Mouse (Mus musculus): Measurements from ENCODE around the gene Slc36a2.
"Not testable (repeated sequence)": the region's sequence is repeated elsewhere in the genome, so short reads cannot be mapped to it uniquely, and the experiment has no call there.

The Slc36a2 gene

DNA sequence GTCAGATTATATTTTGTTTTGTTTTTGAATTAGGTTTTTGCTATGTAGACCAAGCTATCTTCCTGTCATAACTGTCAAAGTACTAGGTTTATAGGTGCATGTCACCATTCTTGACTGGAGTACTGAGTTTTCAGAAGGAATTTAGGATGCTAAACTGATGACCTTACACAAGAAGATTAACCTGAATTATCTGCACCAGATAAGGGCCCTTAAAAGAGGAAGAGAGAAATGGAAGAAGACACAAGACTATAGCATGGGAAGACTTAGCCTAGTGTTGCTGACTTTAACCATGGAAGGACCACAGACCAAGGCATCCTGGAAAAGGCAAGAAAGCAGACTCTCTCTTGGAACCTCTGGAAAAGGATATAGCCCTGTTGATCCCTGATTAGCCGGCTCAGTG is 51.7 kb downstream of the Slc36a2 start:
- DNase-seq (ENCODE audit: low read depth, low spot score), result no peak

DNA sequence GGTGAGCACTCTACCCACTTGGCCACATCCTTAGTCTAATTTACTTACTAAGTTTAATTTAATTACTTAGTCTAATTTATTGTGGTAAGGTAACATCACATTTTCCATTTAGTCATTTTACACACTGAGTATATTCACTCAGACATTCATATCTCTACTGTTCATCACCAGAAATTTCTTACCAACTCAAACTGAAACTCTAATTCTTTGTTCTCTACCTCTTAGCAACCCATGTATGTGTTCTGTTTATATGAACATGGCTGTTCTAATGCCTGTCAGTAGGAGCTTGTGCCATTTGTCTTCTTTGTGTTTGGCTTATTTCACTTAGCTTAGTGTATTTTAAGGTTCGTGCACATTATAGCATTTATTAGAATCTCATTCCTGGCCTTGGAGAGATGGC is 52.9 kb downstream of the Slc36a2 start:
- peak; percentile 88 for DNase-seq (ENCODE audit: low read depth, low spot score)

- peak; percentile 95 for DNase-seq (ENCODE audit: low read depth, low spot score)
Observed at GRCm38 (mm10) chr11:55131077-55131742, 53.7 kb downstream of the Slc36a2 start.

- no peak for DNase-seq (ENCODE audit: low read depth, low spot score)
Observed at GRCm38 (mm10) chr11:55128411-55128810, 56.5 kb downstream of the Slc36a2 start.

- peak; percentile 39 for DNase-seq (ENCODE audit: low read depth, low spot score)
Observed at GRCm38 (mm10) chr11:55127937-55128336, 56.9 kb downstream of the Slc36a2 start.

DNA sequence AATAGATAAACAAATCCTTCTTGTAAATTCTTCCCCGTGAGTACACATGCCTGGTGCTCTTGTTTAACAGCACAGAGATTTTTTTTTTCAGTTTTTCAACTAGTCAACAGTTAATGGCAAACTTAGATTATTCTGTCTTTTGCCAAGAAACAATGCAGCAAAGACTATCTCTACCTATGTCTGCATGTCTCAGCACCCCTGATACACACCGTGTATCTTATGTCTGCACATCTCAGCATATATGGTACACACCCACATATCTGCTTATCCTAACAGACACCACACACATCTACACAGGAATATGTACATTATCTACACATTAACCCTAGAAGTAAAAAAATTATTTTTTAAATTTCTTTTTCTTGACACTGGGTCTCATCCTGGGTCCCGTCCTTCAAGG is 58.2 kb downstream of the Slc36a2 start:
- no peak for DNase-seq (ENCODE audit: low read depth, low spot score)

DNA sequence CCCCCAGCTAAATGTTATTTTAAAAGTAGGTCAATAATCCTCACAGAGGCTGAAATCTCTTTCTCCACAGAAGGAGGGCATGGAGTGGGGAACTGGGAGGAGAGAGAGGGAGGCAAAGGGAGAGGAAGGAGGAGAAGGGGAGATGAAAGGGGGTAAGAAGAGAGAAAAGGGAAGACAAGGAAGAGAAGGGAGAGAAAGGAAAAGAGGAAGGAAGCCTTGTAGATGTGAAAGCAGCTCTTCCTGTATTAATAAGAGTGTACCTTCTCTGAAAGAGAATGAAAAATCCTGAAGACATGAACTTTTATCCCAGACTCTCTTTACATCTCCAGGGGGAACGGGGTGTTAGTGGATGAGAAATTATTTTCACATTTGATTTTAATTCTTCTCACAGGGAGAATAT is 63.4 kb downstream of the Slc36a2 start:
- DNase-seq (ENCODE audit: low read depth, low spot score), result peak; percentile 39

GRCm38 (mm10) chr11:55120821-55121271 is 64.0 kb downstream of the Slc36a2 start:
- peak; percentile 83 for DNase-seq (ENCODE audit: low read depth, low spot score)

GRCm38 (mm10) chr11:55120279-55120678 is 64.6 kb downstream of the Slc36a2 start:
- no peak for DNase-seq (ENCODE audit: low read depth, low spot score)

DNA sequence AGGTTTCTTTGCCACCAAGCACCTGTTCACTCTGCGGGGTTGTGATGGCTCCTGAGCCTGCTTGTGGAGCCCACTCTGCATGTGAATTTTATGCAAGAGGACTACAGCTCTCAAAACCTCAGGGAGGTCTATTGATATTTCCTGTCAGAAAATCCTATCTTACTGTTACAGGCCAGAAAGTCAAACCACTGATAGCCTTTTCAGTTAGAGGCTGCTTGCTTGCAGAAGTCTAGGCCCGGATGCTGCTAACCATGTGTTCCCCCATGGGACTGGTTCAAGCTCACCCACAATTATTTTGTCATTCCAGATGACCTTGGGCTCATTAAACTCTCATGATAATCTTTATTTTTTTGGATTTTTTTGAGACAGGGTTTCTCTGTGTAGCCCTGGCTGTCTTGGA is 67.8 kb downstream of the Slc36a2 start:
- no peak for DNase-seq (ENCODE audit: low read depth, low spot score)

DNA sequence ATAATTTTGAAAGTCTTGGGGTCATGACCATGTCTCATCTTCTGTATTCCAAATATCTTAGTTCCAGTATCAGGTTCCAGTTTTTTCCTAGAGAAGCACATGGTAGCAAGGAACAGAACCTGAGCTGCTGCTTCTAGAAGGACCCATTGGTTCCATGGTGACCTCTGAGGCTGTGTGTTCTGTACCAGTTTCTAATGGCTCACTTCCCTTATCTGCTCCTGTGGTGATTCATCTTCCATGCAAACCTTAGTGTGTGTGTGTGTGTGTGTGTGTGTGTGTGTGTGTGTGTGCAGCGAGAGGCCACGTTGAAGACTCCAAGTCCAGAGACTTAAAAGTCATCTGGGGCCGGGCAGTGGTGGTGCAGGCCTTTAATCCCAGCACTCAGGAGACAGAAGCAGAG is 68.9 kb downstream of the Slc36a2 start:
- DNase-seq (ENCODE audit: low read depth, low spot score), result no peak

- no peak for DNase-seq (ENCODE audit: low read depth, low spot score)
Observed at GRCm38 (mm10) chr11:55114291-55114690, 70.6 kb downstream of the Slc36a2 start.

DNA sequence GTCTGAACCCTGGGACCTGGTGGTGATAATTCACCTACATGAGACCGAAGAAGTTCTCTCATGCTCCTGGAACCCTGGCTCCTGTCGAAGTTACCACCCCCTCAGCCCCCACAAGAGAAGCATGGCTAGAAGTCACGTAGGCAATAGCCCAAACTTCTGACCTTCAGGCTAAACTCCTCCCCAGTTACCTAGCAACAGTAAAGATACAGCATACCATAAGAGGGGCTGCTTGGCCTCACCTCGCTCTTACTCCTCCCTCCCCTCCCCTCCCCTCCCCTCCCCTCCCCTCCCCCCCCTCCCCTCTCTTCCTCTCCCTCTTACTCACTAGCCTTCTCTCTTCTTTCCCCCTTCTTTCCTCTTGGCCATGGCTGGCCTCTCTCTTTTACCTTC is 71.0 kb downstream of the Slc36a2 start:
- not testable (repeated sequence) for DNase-seq (ENCODE audit: low read depth, low spot score)

DNA sequence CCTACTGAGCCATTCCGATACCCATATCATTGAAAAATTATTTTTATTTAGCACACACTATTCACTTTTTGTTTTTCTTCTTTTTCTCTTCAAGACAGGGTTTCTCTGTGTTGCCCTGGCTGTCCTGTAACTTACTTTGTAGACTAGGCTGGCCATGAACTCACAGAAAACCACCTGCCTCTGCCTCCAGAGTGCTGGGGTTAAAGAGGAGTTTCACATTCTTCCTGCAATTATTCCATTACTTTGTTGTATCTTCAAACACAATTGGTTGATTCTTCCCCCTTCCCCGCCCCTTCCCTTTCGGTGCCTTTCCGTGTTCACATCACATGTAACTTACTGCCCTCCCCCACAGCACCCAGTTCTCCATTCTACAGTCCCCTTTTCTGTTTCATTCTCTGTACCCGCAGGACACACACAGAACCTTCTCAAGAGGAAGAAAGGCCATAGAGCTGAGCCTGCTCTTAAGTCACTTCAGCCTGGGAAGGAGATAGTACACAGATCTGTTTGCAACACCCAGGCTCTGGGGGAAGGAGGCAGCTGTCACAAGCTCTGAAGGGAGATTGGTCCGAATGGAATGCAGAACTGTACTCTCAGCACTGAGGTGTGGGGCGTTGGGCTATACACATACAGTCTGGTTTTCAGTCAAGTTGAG is 71.5 kb downstream of the Slc36a2 start:
- DNase-seq (ENCODE audit: low read depth, low spot score), result peak; percentile 51

DNA sequence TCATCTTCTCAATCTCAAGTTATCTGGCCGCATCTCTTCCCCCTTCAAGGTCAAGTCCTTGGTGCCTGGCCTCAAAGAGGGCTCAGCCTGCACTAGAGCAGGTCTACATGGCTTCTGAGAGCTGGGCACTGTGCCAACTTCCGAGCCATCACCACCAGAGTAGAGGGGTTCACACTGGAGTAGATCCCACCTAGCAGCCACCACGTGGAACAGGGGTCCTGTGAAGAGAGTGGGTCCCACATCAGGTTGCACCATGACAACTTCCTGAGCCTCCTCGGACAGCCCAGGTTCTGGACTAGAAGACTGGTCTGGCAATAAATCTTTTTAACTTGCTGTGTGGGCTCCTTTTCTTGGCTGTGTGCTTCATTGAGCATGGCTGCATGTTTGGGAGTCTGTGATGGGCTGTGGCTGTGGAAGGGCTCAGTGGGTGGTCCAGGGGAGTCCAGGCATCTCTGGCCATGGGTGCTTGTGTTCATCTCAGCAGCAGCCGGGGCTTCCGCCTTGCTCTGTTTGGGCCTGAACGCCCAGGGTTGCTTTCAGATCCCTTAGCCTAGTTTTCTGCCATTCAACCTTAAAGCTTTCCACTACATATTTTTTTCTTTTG is 74.2 kb downstream of the Slc36a2 start:
- no peak for DNase-seq (ENCODE audit: low read depth, low spot score)

GRCm38 (mm10) chr11:55109521-55110300 is 75.2 kb downstream of the Slc36a2 start:
- DNase-seq (ENCODE audit: low read depth, low spot score), result no peak

Measured in CD4-positive helper T cell, adult 2 months (primary cell).